Mouse (Mus musculus) bone marrow macrophage, adult 2 months (primary cell): ENCODE data around the gene Arhgap35. TPM values are rescaled to one million over a fixed set of nuclear protein-coding genes. Genes with fewer than 3 reads are reported as not detected.
A peak's percentile ranks its signal among the peaks of the same experiment; 100 is the strongest.

Source experiments
- H3K27ac ChIP-seq: 2 replicates; pipeline ENCODE4 v1.5.1; 2012; ENCODE audit warnings: low read depth, low read length; ENCODE audit not compliant: insufficient read depth
- H3K4me1 ChIP-seq: 2 replicates; pipeline ENCODE4 v1.6.1; 2012; ENCODE audit warnings: low read length; ENCODE audit not compliant: control insufficient read depth, insufficient read depth
- H3K4me3 ChIP-seq: 2 replicates; pipeline ENCODE4 v1.5.1; 2012; ENCODE audit warnings: mild to moderate bottlenecking, low read length, moderate library complexity; ENCODE audit not compliant: insufficient read depth
- CTCF ChIP-seq: IDR thresholded peaks from 2 replicates; pipeline ENCODE4 v1.5.1; 2012; ENCODE audit warnings: low read depth, mild to moderate bottlenecking, low read length, moderate library complexity
- POLR2A ChIP-seq: IDR thresholded peaks from 2 replicates; pipeline ENCODE4 v1.6.1; 2012; ENCODE audit warnings: mild to moderate bottlenecking, low read depth, low read length, borderline replicate concordance
- polyA plus RNA-seq: library from polyadenylated mRNA; stranded (reverse); fragments of >200 nt; gene quantifications from 2 replicates; pipeline ENCODE4 v1.2.4, GENCODE M21; 2012; ENCODE audit not compliant: missing spikeins, insufficient read depth, insufficient read length

The Arhgap35 gene
- polyA plus RNA-seq, 1 experiment: 5.4 TPM

- H3K4me1 ChIP-seq: no peaks in the 10 kb centered on the region
- TF ChIP-seq CTCF (no peak), POLR2A (no peak)
- H3K27ac ChIP-seq: no peak overlapping the region
- no peak overlapping the region for H3K4me3 ChIP-seq
These were observed 8.9 kb upstream of the Arhgap35 start for GRCm38 (mm10) chr7:16623687-16624086.

DNA sequence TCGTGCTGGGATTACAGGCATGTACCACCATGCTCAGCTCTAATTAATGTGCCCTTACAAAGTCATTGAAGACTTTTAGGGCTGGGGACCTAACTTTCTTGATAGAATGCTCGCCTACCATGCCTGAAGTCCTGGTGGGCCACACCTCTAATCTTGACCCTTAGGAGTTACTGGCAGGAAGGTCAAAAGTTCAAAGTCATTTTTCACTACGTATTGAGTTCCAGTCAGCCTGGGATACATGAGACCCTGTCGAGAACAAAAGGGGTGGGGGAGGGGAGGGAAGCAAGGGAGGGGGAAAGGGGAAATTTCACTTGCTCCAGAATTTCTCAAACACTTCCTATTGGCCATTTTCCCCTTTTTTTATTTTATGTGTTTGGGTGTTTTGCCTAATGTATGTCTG is 8.3 kb upstream of the Arhgap35 start:
- H3K4me3 ChIP-seq: no peak overlapping the region
- TF ChIP-seq POLR2A (no peak), CTCF (no peak)
- H3K27ac ChIP-seq: no peak overlapping the region
- peaks cover 5% of the 10 kb centered on the region for H3K4me1 ChIP-seq

GRCm38 (mm10) chr7:16621066-16621622 is 6.4 kb upstream of the Arhgap35 start:
- Histone ChIP-seq H3K4me3 (no peak overlapping the region), H3K4me1 (peaks cover 5% of the 10 kb centered on the region), H3K27ac (no peak overlapping the region)
- TF ChIP-seq CTCF (no peak), POLR2A (no peak)

DNA sequence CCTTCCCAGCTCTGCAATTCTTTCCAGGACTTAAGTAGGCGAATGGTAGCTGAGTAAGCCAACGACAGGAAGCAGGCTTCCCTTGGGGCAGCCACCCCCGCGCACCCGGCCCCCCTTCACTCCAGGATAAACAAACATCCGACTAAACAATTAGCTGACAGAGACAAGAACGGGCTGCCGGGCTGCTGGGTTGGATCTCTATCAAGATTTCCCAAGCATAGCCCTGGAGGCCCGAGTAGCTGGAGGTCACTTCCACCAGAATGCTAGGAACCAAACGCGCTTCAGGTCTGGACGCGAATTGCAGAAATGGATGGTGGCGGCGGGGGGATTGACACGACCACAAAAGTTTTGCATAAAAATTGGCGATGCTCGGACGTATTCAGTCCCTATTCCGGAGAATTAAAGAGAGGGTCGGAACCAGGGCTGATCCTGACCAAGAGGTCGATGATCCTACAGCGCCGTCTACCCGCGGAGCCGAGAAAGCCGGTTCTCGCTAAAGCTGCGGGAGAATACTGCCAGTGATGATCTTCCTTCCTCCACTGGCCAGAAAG is 3.9 kb upstream of the Arhgap35 start:
- H3K4me3 ChIP-seq: peak overlapping the region; percentile 39
- H3K4me1 ChIP-seq: peaks cover 6% of the 10 kb centered on the region
- no peak overlapping the region for H3K27ac ChIP-seq
- TF ChIP-seq CTCF (peak; percentile 49; the same call in 1 of the 2 replicates), POLR2A (no peak)

- Histone ChIP-seq H3K4me3 (no peak overlapping the region), H3K4me1 (peaks cover 15% of the 10 kb centered on the region), H3K27ac (no peak overlapping the region)
- TF ChIP-seq POLR2A: no peak
- no peak for TF ChIP-seq CTCF
These were observed 2.3 kb upstream of the Arhgap35 start for GRCm38 (mm10) chr7:16617045-16617444.

GRCm38 (mm10) chr7:16614171-16614887 is 464 bp downstream of the Arhgap35 start:
- H3K4me3 ChIP-seq: peak overlapping the region; percentile 99
- peaks cover 17% of the 10 kb centered on the region for H3K4me1 ChIP-seq
- TF ChIP-seq CTCF: no peak
- no peak for TF ChIP-seq POLR2A
- peak overlapping the region; percentile 99 for H3K27ac ChIP-seq

- TF ChIP-seq POLR2A (no peak), CTCF (no peak)
- Histone ChIP-seq H3K4me1 (peaks cover 16% of the 10 kb centered on the region), H3K27ac (no peak overlapping the region), H3K4me3 (peak overlapping the region; percentile 99)
These were observed 1.2 kb downstream of the Arhgap35 start for GRCm38 (mm10) chr7:16613461-16614170.

- no peak overlapping the region for H3K27ac ChIP-seq
- peaks cover 17% of the 10 kb centered on the region for H3K4me1 ChIP-seq
- no peak overlapping the region for H3K4me3 ChIP-seq
- TF ChIP-seq CTCF (no peak), POLR2A (no peak)
These were observed 4.4 kb downstream of the Arhgap35 start for GRCm38 (mm10) chr7:16610345-16610744.

DNA sequence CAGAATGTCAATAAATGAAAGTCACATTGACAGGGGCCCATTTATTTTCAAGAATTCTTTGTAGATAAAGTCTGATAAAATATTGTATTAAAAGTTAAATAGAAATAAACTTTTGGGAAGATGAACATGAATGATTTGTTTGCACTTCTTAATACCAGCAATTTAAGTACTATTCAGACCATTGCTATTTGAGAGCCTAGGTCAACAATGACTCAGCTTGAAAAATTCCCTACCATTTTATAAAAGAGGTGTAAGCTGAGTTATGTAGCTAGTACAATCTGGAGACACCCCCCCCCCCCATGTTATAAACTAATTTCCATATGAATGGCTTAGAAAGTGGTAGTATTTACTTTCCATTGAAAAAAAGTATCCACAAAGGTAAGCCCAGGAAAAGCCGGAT is 5.8 kb downstream of the Arhgap35 start:
- Histone ChIP-seq H3K27ac (no peak overlapping the region), H3K4me3 (no peak overlapping the region), H3K4me1 (peaks cover 17% of the 10 kb centered on the region)
- TF ChIP-seq POLR2A: no peak
- TF ChIP-seq CTCF: no peak
